Mouse (Mus musculus): ENCODE measurements around the gene Adam19.

Adam19 gene

DNA sequence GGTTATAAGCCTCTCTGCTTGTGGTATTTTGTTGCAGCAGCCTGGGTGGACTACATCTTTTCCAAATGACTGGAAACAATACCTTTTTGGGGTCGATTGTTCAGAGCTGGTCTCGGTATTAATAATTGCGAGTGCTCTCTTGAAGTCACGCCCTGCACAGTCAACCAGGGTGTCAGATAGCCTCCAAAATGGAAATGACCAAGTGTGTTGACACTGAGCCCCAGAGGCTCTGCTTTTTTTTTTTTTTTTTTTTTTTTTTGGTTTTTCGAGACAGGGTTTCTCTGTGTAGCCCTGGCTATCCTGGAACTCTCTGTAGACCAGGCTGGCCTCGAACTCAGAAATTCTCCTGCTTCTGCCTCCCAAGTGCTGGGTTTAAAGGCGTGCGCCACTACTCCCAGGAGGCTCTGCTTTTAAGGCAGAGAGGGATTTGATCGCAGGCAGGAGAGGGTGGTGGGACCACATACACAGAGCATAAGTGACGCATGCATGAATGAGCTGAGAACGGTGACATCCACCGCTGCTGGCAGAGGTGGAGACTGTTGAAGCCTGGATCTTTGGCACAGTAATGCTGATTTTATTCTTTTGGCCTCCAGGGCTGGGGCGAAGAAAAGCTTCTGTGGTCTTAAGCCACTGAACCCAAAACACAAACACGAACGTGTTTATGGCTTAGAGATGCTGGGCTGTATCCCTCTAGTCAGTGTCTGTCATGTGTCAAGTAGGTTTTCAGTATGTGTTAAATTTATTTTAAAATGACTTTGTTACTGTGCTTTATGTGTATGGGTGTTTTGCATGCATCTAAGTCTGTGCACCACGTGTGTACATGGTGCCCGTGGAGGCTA lies 18.3 kb downstream of the Adam19 start:
- no peak for DNase-seq (ENCODE audit: low spot score in 2 of 2)

DNA sequence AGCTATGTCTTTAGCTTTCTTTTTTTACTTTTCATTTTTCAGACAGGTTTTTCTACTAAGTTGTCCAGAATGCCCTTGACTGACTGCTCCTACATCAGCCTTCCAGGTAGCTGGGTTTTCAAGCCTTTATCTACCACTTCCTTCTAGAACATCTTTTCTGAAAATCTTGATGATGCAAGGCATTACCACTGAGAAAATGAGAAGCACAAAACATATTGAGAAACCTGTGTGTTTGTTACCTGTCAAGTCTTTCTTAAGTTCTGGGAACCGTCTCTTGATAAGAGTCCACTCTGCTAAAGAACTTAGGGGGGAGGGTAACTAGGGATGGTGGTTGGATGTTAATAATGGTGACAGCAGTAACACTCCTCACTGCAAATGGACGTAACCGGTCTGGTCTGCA lies 19.7 kb downstream of the Adam19 start:
- no peak for DNase-seq (ENCODE audit: low spot score in 2 of 2)

DNA sequence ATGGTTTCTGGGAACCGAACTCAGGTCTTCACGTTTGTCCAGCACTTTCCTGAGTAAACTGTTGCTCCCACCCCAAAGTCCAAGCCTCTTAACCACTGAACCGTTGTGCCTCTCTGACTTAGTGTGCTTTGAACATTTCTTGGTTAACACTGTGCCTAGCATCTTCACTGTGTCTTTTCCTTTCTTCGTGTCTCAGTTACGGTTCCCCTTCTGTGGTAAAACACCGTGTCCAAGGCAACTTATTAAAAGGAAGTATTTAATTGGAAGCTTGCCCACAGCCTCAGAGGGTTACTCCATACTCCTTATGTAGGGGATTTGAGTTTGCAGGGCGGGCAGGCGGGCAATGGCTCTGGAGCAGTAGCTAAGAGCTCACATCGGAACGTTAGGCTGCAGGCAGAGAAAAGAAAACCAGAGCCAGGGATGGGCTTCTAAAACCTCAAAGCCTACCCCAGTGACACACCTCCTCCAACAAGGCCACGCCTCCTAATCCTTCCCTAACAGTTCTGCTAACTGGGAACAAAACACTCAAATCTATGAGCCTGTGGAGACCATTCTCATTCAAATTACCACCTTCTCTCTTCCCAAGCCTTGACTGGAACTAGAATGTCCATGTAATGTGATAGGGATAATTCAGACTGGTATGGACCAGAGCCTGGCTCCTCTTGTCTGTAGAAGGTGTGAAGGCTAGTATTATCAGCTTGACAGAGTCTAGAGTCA lies 20.8 kb downstream of the Adam19 start:
- no peak for DNase-seq (ENCODE audit: low spot score in 2 of 2)

DNA sequence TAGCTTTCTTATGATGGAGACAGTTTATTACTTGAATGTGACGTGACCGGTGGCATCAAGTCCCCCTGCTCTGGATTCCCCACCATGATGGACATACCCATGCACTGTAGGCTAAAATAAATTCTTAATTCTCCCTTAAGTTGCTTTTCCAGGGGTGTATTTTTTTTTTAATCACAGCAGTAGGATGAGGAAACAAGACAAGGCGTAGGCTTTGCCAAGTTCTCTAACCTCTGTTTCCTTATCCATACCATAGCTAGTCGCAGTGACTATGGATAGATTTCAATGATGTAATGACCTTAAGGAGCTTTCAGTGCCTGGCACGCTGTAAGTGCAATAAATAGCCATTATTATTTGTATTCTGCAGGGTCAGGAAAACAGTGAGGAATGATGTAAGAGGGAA lies 21.5 kb downstream of the Adam19 start:
- DNase-seq (ENCODE audit: low spot score in 2 of 2) = no peak

DNA sequence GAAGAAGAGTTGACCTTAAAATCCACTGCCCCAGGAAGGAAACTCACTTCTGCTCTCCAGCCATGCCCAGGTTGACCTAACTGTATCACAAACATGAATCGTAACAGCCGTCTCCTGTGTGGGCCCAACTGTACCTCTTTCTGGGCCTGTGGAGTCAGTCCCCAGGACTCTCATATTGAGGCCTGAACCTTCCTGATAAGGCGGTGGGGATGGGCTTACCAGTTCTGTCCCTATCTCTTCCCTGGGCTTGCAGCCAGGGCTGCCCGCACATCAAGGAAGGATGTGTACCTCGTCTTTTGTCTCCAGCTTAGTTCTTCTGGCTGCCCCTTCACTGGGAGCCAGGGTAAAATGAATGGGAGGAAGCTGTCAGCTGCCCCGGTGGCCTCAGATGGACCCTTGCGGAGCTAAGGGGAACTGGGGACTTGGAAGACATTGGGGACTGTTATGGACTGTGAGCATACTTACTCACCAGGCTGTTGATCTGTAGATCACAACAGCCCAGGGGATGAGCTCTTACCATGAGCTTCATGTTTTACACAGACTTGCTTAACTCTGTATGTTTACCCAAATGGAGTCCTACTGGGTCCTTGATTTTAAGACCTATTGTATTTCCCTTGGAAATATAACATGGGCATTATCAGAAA lies 22.1 kb downstream of the Adam19 start:
- no peak for DNase-seq (ENCODE audit: low spot score in 2 of 2)

DNA sequence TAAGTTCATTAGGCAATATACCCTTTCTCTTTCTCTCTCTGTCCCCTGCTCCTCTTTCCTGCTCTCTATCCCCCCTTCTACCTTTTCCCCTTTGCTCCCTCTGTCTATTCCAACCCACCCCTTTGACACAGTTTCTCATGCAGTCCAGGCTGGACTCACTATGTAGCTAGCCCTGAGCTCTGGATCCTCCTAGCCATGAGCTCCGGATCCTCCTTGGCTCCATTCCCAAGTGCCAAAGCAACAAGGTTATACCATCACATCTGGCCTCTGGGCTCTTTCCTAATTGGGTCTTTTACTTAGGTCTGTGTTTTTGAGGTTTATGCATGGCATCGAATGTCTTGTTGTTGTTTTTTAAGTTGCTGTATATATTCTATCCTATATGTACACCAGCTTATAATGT lies 25.3 kb downstream of the Adam19 start:
- DNase-seq (ENCODE audit: low spot score in 2 of 2) = no peak

DNA sequence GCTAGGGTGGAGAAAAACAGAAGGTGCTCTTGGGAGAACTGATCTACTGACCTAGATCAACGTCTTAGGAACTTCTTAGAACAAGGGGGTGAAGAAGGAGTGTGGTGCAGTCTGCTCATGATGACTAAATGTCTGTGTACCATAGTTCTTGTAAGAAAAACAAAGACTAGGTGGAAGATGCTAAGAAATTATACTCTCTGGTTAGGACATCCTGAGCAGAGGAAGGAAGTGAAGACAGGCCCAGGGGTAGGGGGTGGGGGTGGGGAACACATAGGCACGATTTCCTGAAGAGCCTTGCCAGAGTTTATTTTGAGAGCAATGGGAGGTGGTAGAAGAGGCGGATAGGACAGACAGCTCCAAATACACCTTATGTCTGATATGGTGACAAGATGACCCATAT lies 27.6 kb downstream of the Adam19 start:
- no peak for DNase-seq (ENCODE audit: low spot score in 2 of 2)

DNA sequence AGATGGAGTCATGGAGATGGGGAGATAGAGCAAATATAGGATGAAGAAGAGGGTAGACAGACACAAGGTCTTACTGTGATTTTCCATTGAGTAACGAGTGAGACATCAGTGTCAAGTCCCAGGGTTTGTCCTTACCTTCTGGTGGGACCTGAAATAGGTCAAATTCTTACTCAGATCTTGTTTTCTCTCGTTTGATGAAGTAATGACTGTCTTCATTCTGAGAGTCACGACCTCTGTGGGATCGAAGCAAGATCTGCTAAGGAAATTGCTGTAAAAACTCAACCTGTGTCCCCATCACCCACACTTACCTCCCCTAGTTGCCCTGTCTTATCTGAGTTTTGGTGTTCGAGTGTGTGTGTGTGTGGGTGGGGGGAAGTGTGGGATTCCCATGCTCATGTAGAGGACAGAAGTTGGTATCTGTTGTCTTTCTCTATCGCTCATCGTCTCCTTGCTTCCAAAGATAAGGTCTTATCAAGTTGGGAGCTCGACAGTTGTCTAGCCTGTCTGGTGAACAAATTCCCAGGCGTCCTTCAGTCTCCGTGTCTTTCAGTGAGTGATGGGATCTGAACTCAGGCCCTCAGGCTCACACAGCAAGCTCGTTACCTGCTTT lies 28.1 kb downstream of the Adam19 start:
- no peak for DNase-seq (ENCODE audit: low spot score in 2 of 2)

DNA sequence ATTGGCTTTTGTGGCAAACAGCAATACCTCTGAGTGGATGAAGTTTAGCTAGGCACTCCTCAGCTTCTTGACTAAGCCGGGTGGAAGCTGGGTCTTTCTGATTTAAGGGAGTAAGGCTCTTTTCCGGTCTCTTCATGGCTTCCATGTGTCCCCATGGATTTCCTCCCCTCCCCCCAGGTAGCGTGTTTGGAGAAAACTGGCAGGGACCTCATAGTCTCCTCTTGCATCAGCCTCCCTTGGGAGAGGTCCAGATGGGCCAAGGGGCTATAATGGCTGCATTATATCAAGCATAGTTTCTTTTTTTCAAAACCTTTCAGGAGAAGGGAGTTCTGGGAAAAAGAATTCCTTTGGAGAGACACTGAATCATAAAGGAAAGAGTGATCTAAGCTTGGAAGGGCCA lies 28.8 kb downstream of the Adam19 start:
- no peak for DNase-seq (ENCODE audit: low spot score in 2 of 2)

DNA sequence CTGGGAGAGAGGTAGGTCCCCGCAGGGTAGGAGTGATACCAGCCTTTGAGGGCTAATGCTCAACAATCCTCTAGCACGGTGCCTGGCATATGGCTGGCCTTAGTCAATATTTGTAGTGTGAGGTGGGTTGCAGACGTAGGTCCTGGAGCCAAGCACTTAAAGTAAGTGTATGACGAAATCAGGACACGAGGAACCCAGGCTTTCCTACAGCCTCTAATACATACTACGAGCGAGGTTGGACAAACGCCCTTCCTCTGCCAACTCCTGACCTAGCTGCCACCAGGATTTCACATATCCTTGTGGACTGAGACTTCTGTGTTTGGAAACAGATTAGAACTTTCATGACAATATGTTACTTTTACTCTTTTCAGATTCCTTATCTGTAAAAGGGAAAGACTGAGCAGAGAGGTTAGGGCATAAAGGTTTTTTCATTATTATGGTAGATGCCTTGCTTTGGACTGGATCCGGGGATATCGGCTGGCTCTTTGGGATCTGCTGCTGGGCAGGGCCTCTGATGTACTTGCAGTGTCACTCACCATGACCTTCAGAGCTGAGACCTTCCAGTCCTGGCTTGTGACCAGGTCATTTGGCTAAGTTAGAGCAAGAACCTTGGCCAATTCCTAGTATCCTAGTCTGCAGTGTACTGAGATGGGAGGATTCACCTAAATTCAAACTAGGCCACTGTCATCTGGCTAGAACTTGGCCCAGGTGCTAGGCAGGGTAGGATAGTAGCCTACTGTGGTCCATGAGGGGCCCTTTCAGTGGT lies 29.8 kb downstream of the Adam19 start:
- no peak for DNase-seq (ENCODE audit: low spot score in 2 of 2)

DNA sequence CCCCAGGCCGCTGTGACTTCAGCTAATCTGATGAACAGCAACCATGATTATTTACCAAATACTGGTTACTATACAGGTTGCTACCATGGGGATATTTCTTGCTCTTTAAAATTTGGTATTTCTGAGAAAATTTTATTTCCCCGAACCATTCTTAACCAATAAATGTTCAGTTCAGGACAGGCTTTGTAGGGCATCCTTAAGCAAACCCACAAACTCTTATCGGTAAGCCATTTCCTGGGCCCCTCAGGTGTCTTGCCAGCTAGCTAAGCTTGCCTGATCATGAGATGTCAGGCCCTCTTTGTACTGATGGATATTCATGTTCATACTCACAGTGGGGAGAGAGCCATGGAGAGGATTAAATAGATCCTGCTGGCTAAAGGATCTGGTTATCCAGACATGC lies 30.7 kb downstream of the Adam19 start:
- no peak for DNase-seq (ENCODE audit: low spot score in 2 of 2)

DNA sequence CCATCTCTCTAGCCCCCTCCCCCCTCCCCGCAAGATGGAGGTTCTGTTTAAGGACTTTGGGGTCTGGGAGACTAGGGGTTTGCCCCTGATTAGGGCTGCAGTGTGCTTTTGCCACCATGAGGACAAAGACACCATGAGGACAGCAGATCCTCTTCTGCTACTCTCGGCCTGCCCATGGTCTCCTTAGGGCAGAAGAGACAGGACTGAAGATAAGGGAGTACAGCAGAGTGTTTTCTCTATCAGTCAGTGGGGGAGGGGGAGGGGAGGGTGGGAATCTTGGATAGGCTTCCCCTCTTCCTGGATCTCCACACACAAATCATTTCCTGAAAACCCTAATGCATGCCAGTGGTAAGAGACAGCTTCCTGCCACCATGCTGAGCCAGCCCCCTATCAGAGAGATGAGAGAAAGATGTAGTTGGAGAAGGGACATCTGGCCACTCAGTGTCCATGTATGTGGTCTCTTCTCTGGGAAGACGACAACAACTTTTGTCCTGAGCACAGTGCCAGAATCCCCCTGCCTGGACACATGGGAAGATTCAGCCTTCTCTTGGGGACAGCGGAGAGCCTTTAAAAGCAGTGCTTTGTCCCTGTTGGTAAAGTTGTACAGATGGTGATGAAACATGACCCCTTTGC lies 33.4 kb downstream of the Adam19 start:
- DNase-seq (ENCODE audit: low spot score in 2 of 2) = no peak

DNA sequence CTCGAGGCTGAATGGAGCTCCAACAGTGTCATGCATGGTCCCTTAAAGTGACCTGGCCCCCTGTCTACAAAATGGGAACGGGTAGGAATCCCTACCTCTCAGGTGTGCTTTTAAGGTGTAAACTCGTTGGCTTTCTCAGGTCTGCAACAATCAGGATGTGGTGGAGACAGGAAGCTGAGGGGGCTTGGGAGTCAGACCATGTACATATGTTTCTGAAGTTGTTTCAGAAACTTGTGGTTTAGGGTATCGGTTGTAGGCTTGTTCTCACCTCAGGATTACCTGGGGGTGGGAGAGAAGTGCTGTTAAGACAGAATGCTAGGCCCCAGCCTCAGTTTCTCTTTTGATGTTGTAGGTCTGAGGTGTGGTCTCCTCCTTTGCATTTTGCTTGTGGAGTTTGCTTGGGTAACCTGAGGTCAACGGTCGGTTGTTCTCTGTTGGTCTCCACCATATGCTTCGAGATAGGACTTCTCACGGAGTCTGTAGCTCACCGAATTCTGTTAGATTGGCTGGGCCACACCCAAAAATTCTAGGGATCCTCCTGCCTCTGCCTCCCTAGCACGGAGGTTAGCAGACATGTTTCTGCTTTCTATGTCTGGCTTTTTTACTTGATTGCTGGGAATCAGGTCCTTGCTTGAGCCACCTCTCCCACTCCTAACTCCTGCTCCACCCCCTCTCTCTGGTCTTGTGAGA lies 34.4 kb downstream of the Adam19 start:
- DNase-seq (ENCODE audit: low spot score in 2 of 2) = no peak

DNA sequence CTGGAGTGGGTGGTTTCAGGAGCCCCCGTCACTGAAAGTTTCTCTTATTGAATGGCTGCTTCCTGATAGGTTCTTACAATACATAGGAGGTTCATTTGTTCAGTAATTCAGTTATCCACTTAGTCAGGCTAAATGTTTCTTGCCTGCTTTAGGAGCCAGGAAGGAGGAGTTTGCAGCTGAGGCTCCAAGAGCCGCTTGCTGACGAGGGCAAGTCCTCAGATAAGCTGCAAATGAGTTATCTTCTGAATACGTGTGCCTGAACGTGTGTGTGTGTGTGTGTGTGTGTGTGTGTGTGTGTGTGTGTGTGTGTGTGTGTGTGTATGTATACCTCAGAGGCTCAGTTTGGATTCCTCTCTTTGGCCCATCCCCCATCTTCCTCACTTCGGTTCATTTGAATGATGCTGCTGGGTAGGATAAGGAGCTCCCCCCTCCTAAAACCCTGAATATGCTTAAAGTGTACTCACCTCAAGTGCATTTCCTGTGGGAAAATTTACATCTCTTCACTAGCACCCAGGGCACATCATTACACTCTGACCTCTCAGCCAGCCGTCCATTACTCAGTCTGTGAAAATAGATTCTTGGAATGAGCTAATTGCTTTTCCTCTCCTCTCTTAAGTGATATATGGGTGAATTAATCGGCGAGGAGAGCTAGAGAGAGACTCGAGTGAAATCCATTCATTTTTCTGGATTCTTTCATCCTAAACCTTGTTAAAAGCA lies 35.3 kb downstream of the Adam19 start:
- DNase-seq (ENCODE audit: low spot score in 2 of 2) = no peak

DNA sequence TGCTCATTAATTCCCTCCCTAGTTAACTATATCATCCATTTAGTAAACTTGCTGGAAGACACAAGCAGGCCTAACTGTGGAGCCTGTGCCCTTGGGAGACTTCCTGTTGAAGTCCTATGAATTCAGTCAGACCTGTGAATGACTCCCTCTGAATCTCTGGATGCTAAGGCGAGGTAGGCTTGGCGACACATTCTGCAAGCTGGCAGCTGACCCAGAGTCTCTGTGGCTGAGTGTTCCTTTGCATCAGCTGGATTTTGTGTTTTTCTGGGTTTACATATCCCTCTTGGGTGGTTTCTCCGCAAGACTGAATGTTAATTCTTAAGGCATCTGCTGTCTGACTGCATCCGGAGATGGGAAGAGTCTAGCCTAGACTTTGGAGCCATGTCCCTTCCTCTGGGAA lies 36.3 kb downstream of the Adam19 start:
- no peak for DNase-seq (ENCODE audit: low spot score in 2 of 2)

DNA sequence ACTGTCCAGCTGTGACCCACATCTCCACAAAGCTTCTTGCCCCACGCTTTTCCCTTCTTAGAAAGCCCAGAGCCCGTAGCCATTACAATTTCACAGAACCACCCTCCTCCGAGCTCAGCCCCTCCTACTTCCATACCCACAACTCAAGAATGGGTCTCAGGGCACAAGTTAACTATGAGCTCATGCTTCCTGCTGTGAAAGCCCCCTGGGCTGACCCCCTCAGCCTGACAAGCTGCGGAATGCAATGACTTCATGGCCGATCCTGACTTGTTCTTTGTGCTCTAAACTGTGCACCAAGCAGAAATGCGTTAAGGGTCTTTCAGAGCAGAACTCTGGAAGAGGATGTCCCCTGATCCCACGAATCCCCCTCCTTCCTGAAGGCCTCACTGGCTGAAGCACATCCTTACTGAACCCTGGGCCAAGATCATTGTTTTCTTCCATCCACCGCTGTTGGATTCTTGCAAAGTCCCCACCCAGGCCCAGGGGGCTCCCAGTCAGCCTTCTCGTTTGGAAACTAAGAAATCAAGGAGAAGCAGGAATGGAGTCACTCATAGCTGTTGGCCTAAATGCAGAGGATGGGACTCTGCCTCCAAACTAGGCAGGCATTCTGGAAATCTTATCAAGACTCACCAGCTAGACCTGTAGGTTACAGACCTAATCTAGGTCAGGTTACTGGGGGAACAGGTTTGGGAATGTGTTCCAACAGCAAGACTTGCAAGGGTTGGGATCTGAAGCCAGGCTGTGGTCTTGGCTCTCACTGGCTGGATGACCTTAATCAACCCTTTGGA lies 39.9 kb downstream of the Adam19 start:
- no peak for DNase-seq (ENCODE audit: low spot score in 2 of 2)

DNA sequence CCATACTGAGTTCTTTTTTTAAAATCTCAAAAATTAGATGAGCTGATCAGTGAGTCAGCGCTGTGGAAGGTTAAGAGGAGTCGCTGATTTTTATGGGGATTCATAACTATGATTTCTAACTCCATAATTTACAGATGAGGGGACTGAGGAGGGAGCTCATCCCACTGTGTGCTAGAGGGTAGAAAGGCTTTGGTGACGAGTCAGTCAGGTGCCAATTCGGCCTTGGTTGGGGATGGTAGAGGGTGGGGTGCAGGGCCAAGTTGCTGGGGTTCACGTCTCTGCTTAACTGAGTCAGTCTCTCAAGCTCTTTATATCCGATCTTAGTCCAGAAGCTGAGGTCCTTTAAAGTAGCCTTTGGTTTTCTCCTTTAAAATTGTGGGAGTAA lies 40.5 kb downstream of the Adam19 start:
- no peak for DNase-seq (ENCODE audit: low spot score in 2 of 2)

DNA sequence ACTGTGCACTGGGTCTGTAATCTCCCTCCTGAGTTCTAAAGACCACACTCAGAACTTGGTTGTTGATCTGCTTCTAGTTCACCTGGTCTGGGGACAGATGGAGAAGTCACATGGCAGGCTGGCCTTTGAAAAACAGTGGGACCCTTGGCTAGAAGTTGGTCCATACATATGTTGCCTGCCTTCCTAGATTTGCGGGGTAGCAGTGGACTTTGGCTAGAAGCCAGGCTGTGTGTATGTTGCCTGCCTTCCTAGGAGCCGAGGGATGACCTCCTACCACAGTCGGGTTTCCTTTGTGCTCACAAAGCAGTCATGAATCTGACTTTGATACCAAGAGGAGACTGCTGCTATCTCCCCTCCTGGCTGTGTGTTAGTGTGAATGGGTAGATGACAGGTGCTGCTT lies 41.3 kb downstream of the Adam19 start:
- no peak for DNase-seq (ENCODE audit: low spot score in 2 of 2)

DNA sequence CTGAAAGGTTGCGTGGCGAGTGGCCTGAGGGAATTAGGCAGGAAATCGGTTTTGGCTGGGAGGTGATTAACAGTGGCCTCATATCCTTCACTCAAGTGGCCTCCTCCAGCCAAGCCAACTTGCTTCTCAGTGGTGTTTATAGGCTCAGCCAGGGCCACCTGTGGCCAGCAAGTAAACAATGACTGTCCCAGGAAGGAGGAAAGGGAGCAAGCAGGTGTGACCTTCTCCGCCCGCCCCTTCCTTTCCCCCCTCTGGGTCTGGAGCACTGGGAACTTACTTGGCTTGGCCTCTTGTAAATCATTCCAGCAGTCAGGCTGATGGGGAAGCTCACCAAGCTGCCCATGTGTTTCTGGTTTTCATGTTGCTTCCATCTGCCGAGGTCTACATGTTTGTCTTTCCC lies 46.3 kb downstream of the Adam19 start:
- no peak for DNase-seq (ENCODE audit: low spot score in 2 of 2)

Measured in frontal cortex, postnatal 25 days (tissue).